ENCODE assay signal across 21 mouse cellular contexts in genomic region chr16:94719488-94719887, GRCm38 (mm10).
DNase-seq lines count a peak whose midpoint lies in the region; ATAC-seq and TF ChIP-seq lines count a peak whose summit lies in the region.
"Had no signal": no experiment of that assay in that cellular context is flagged by ENCODE, and none has a peak within 500 bp of the region (broad histone marks: within the 10 kb centered on the region; RNA-seq: fewer than 3 reads in every experiment).

No protein-coding gene starts in this region.

- no peak for DNase-seq in forebrain, embryonic 11.5 days (ENCODE audit: low spot score)
- DNase-seq in heart, adult 18-20 months: no peak
- DNase-seq in layer of hippocampus, adult 2 months (ENCODE audit: low spot score in 2 of 2): no peak
- DNase-seq in layer of hippocampus, postnatal 14 days (ENCODE audit: low spot score in 2 of 2): no peak
- DNase-seq in cerebellum, adult 11 months: no peak
- no peak for DNase-seq in spleen, postnatal 14 days (ENCODE audit: low spot score in 2 of 2)
- DNase-seq: cerebellum, adult 9-11 months; gastrocnemius, postnatal 14 days; kidney, adult 8-10 months; lung, adult 18-20 months; lung, postnatal 10 days had no signal

- H3K4me3 ChIP-seq in forebrain, embryonic 12.5 days (replicated peaks): no peak overlapping the region
- H3K4me3 ChIP-seq in forebrain, embryonic 11.5 days (ENCODE audit: low read depth, low read length): no peak overlapping the region
- H3K4me3 ChIP-seq in heart, embryonic 12.5 days: no peak overlapping the region
- no peak overlapping the region for H3K4me3 ChIP-seq in layer of hippocampus, adult 2 months
- H3K4me3 ChIP-seq: embryonic facial prominence, embryonic 15.5 days; hindbrain, embryonic 15.5 days; intestine, embryonic 15.5 days; limb, embryonic 13.5 days; liver, embryonic 12.5 days; midbrain, embryonic 10.5 days; neural tube, embryonic 15.5 days had no signal

- ATAC-seq in forebrain, embryonic 12.5 days (ENCODE audit: low FRiP score): no peak
- ATAC-seq in forebrain, embryonic 11.5 days (replicated peaks; ENCODE audit: low FRiP score): no peak
- ATAC-seq in heart, embryonic 12.5 days (ENCODE audit: insufficient number of reproducible peaks, low FRiP score): no peak
- ATAC-seq: CD4-positive, CD25-positive, alpha-beta regulatory T cell, adult 4 months; intestine, embryonic 15.5 days; liver, embryonic 12.5 days had no signal

- H3K9me3 ChIP-seq in forebrain, embryonic 12.5 days: peaks cover 12% of the 10 kb centered on the region; the same call in 1 of the 2 replicates
- no peaks in the 10 kb centered on the region for H3K9me3 ChIP-seq in forebrain, embryonic 11.5 days (ENCODE audit: control insufficient read depth, low read length)
- H3K9me3 ChIP-seq in heart, embryonic 12.5 days (replicated peaks): peaks cover 7% of the 10 kb centered on the region; the same call in 1 of the 2 replicates
- H3K9me3 ChIP-seq: embryonic facial prominence, embryonic 15.5 days; hindbrain, embryonic 15.5 days; intestine, embryonic 15.5 days; neural tube, embryonic 15.5 days had no signal

- no peak overlapping the region for H3K9ac ChIP-seq in forebrain, embryonic 12.5 days
- no peak overlapping the region for H3K9ac ChIP-seq in forebrain, embryonic 11.5 days (ENCODE audit: low read length)
- no peak overlapping the region for H3K9ac ChIP-seq in heart, embryonic 12.5 days
- H3K9ac ChIP-seq: embryonic facial prominence, embryonic 15.5 days; hindbrain, embryonic 15.5 days; intestine, embryonic 15.5 days; liver, embryonic 12.5 days; neural tube, embryonic 15.5 days had no signal

- H3K27me3 ChIP-seq in forebrain, embryonic 12.5 days: peaks cover 5% of the 10 kb centered on the region
- H3K27me3 ChIP-seq in forebrain, embryonic 11.5 days (ENCODE audit: control insufficient read depth, insufficient read depth, low read length): no peaks in the 10 kb centered on the region
- H3K27me3 ChIP-seq in heart, embryonic 12.5 days (replicated peaks): no peaks in the 10 kb centered on the region
- H3K27me3 ChIP-seq: hindbrain, embryonic 15.5 days; intestine, embryonic 15.5 days; limb, embryonic 13.5 days; neural tube, embryonic 15.5 days had no signal

- H3K4me2 ChIP-seq in forebrain, embryonic 12.5 days: no peak overlapping the region
- no peak overlapping the region for H3K4me2 ChIP-seq in forebrain, embryonic 11.5 days (ENCODE audit: low read depth, low read length, severe bottlenecking)
- no peak overlapping the region for H3K4me2 ChIP-seq in heart, embryonic 12.5 days
- H3K4me2 ChIP-seq: embryonic facial prominence, embryonic 15.5 days; hindbrain, embryonic 15.5 days; intestine, embryonic 15.5 days; limb, embryonic 13.5 days; liver, embryonic 12.5 days; neural tube, embryonic 15.5 days had no signal

- whole genome bisulfite sequencing in forebrain, embryonic 12.5 days: 81% methylated on average over 4 of the region's 4 CpGs
- WGBS in forebrain, embryonic 11.5 days: 78% methylated on average over 4 of the region's 4 CpGs
- WGBS in heart, embryonic 12.5 days: 54% methylated on average over 4 of the region's 4 CpGs

- 0 out of 2 replicates have a peak overlapping the region, but pooled peaks have one; percentile 0 for H3K27ac ChIP-seq in forebrain, embryonic 12.5 days
- no peak overlapping the region for H3K27ac ChIP-seq in forebrain, embryonic 11.5 days (ENCODE audit: low read depth, low read length)
- peak overlapping the region; percentile 72 for H3K27ac ChIP-seq in heart, embryonic 12.5 days (ENCODE audit: poor library complexity, severe bottlenecking)
- peak overlapping the region; percentile 88 for H3K27ac ChIP-seq in layer of hippocampus, adult 2 months
- H3K27ac ChIP-seq: hindbrain, embryonic 15.5 days; intestine, embryonic 15.5 days; limb, embryonic 13.5 days; liver, embryonic 12.5 days; neural tube, embryonic 15.5 days had no signal

- TF ChIP-seq CTCF in layer of hippocampus, adult 2 months (conservative IDR thresholded peaks at IDR 0.05): no peak

- peaks cover 4% of the 10 kb centered on the region for H3K4me1 ChIP-seq in forebrain, embryonic 12.5 days
- no peaks in the 10 kb centered on the region for H3K4me1 ChIP-seq in forebrain, embryonic 11.5 days (replicated peaks; ENCODE audit: control insufficient read depth, insufficient read depth, low read length)
- peaks cover 40% of the 10 kb centered on the region for H3K4me1 ChIP-seq in heart, embryonic 12.5 days (replicated peaks)

- no peaks in the 10 kb centered on the region for H3K36me3 ChIP-seq in forebrain, embryonic 12.5 days (replicated peaks)
- no peaks in the 10 kb centered on the region for H3K36me3 ChIP-seq in forebrain, embryonic 11.5 days (ENCODE audit: control insufficient read depth, insufficient read depth, low read length)
- no peaks in the 10 kb centered on the region for H3K36me3 ChIP-seq in heart, embryonic 12.5 days
- H3K36me3 ChIP-seq: embryonic facial prominence, embryonic 15.5 days; hindbrain, embryonic 15.5 days; intestine, embryonic 15.5 days; limb, embryonic 13.5 days; liver, embryonic 12.5 days; midbrain, embryonic 10.5 days; neural tube, embryonic 15.5 days had no signal
